Mouse (Mus musculus) cerebellum, postnatal 36 days (tissue): ENCODE results near the gene Ptgis.
A peak's percentile ranks its signal among the peaks of the same experiment; 100 is the strongest.

Experiments
- DNase-seq, 2 experiments: peaks; one replicate each; pipeline ENCODE4 v3.0.0; 2021 to 2022; ENCODE audit warnings: mixed read lengths in 2 of 2

Gene Ptgis

GRCm38 (mm10) chr2:167263040-167263810 is 22.8 kb upstream of the Ptgis start:
- no peak for DNase-seq

GRCm38 (mm10) chr2:167262433-167262832 is 22.0 kb upstream of the Ptgis start:
- no peak for DNase-seq

DNA sequence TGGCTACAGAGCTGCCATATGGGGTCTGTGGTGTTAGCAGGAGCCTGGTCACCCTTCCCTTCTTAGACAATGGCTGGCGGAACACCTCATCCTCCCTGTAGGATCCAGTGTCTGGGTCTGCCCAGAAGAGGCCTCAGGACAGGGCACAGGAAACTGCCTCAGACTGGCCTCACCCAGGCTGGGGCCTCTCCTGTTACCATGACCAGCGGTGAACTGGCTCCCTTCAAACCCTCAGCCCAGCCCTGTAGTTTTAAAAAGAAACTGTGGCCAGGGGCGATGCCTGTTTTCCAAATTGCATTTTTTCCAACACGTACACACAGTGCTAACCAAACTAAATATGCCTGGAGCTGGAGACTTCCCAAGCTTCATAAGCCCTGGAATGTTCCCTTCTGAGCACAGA is 20.7 kb upstream of the Ptgis start:
- DNase-seq: no peak

- no peak for DNase-seq
Measured at GRCm38 (mm10) chr2:167257790-167258189, 17.4 kb upstream of the Ptgis start.

GRCm38 (mm10) chr2:167254808-167255207 is 14.4 kb upstream of the Ptgis start:
- DNase-seq: no peak

DNA sequence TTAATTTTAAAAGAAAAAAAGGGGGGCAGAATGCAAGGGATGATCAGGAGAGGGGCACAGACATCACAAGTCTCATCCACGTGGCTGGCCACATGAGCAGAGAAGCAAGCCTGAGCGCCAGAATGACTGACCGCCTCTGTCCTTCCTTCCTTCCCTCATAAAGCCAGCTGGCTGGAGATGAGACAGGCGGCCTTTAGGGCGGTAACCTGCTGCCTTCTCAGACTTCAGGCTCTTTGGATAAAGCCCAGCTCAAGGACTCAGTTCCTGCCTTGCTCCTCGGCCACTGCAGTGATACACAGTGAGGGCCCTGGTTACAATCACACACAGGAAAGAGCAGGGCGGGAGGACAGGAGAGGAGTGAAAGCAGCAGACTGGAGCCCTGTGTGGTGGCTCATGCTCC is 13.8 kb upstream of the Ptgis start:
- DNase-seq: no peak

DNA sequence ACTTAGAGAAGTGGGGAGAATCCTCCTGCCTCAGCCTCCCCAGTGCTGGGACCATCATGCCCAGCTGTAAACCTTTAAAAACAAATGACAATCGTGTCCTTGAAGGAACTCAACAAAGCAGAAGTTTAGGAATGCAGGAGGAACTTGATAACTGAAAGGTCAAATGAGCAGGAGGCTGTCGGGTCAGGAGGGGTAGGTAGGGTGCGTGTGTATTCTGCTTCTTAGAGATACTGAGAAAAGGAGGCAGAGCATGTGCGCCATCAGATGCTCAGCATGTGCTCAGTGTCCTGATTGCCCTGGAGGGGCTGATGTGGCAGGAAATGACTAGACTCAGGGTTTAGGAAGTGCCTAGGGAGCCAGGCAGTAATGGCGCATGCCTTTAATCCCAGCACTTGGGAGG is 13.1 kb upstream of the Ptgis start:
- DNase-seq: no peak

DNA sequence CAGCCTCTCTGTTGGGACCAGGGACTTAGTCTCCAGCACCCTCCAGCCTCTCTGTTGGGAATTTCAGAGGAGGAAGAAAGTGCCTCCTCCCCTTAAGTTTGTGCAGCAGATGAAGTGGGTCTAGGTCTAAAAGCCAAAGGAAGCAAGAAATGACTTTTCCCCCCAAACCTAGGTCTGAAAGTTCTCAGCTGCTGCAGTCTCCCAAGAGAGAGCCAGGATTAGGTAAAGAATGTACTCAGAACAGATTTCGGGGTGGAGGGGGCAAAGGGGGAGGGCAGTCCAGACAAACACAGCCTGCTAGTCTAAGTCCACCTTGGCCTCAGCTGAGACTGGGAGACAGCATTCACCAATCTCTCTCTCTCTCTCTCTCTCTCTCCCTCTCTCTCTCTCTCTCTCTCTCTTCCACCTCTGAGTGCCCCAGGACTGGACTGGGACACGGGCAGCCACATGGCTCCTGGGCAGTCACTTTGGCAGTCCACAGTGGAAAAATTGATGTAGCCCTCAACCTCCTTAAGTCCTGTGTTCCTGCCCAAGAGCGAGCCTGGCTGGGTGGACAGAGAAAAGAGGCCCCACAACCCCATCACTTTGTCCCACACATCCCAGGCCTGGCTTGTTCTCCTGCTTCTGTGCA is 11.8 kb upstream of the Ptgis start:
- DNase-seq: no peak

GRCm38 (mm10) chr2:167250736-167251337 is 10.4 kb upstream of the Ptgis start:
- no peak for DNase-seq

DNA sequence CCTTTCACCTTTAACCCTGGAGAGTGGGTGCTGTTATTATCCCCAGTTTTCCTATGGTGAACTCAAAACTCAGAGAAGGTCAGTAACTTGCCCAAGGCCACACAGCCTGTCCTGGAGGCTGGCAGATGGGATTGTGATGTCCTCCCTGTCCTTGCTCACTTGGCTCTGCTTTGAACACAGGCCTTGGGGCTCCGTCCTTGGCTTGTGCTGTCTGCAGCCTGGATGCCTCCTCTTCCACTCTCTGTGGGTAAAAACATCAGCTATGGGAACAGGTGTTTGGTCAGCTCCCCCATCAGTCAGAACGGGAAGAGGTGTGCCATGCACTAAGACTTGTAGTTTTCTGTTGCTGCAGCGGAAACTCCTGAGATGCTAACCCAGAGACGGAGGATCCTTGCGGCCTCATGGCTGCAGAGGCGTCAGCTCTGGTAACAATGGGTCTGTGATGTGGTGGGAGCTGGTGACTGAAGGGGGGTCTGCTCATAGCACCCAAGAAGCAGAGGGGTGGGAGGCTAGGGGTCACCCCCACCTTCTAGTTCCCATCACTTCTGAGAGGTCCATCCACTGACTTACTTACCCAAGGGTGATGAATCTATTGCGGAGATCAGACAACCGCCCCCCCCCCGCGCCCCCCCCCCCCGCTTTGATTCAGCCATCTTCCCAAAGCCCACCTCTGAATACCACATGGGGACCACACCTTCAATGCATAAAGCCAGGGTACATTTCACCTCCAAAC is 9.8 kb upstream of the Ptgis start:
- DNase-seq: no peak

DNA sequence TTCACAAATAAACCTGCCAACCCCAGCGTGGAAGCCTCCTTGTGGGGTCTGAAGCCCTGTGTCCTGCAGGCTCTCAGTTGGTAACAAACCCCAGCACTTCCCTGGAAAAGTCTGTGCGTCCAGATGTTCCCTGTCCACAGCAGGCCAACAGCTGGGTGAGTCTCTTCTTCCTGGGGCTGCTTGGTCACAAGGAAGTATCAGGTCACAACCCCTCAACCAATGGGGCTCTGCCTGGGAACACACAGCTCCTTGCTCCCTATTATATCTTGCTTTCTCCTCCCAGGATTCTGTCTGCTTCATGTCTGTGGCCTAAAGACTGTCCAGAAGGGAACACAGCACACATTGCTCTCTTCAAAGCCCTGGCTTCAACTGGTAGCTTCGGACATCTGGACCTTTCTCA is 9.2 kb upstream of the Ptgis start:
- no peak for DNase-seq

DNA sequence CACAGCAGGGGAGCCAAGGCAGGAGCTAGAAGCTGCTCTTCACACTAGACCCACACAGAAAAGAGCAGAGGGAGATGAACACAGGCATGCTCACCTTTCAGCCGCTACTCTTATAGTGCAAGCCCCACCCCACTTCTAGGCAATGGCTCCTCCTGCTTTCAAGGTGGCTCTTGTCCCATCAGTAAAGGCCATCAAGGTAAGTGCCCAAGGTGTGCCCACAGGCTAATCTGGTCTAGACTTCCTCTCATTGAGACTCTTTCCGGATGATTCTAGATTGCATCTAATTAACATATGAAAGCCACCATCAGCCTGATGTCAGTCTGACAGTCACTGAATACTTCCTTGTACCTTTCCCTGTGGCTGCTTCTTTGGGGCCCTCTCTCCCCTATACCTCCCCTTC is 7.4 kb upstream of the Ptgis start:
- DNase-seq: no peak

- DNase-seq: no peak
Measured at GRCm38 (mm10) chr2:167246704-167247103, 6.3 kb upstream of the Ptgis start.

DNA sequence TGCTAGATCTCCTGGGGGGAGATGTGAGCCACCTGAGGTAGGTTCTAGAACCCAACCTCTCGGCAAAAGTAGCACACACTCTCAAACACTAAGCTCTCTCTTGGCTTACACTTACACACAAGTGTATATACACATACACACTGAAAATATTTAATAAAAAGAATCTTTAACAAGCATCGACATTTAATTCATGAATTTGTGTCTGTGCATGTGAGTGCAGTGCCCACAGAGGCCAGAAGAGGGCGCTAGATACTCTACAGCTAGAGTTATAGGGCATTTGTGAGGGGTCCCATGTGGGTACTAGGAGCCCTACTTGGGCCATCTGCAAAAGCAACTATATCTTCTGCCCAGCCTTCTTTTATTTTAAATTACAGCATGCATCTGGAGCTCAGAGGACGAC is 4.5 kb upstream of the Ptgis start:
- DNase-seq: no peak

- no peak for DNase-seq
Measured at GRCm38 (mm10) chr2:167243831-167244563, 3.6 kb upstream of the Ptgis start.

GRCm38 (mm10) chr2:167239262-167239661 is 1.1 kb downstream of the Ptgis start:
- DNase-seq: no peak

- DNase-seq: no peak
Measured at GRCm38 (mm10) chr2:167237224-167237623, 3.2 kb downstream of the Ptgis start.

GRCm38 (mm10) chr2:167236174-167236573 is 4.2 kb downstream of the Ptgis start:
- DNase-seq: no peak

DNA sequence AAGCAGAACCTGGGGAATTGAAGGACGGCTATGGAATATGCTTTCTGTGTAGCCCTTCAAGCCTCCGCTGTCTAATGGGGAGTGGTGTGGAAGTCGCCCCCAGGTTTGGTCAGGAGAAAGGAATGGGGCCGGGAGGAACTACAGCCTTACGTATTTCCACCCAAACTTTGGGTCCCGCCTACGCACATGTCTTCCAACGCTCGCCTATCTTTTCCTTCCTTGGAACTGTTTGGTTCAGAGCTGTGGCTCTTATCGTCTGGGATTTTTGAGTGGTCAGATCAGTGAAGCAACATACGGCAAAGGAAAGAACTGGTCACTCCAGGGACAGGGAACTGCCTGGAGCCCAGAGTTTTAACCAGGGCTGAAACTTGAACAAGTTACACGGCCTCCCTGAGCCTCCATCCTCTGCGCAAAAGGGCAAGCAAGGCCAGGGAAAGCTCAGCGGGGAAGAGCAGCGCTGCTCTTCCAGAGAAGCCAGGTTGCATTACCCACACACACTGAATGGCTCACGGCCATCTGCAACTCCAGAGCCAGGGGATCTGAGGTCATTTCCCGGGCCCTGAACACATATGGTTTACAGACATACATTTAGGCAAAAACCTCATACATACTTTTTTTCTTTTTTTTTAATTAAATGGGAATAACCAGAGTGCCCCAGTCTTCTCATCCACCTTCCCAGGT is 4.9 kb downstream of the Ptgis start:
- peak in 1 of 2 experiments; percentile 15 for DNase-seq

DNA sequence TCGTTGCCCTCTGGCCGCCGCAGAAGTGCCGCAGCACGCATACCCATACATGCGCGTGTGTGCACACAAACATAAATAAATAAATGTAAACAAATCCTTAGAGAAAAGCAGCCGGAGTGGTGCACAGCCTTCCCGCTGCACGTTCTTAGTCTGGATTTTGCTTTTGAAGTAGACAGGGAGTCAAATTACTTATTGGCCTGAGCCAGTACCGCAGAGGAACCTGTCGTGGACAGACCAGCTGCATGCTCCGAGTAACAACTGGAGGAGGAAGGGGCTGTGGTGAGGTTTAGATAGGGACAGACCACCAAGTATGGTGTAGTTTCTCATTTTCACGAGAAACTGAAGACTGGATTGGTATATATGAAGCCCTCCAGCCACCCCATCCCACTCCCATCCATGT is 6.6 kb downstream of the Ptgis start:
- DNase-seq: no peak

DNA sequence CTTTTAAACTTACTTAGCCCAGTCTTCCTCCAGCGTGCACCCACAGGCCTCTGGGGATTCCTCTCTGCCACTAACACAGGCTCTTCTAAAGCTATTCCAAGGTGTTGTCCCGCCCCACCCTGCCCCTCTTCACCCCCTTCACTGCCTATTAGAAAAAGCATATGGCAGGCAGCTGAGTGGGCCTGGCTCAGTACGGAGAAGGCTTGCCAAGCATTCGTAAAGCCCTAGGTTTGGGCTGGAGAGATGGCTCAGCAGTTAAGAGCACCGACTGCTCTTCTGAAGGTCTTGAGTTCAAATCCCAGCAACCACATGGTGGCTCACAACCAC is 7.4 kb downstream of the Ptgis start:
- no peak for DNase-seq
